Mouse (Mus musculus): ENCODE results near the gene Mtx3. TPM values are rescaled to one million over a fixed set of nuclear protein-coding genes. Genes with fewer than 3 reads are reported as not detected.

Mtx3 gene
- total and polyA plus RNA-seq, 3 experiments, result 4.0 to 6.3 (median 4.3) TPM

GRCm38 (mm10) chr13:92884930-92885329 is 40.4 kb downstream of the Mtx3 start:
- H3K79me2 ChIP-seq (replicated peaks; ENCODE audit: control insufficient read depth, insufficient read depth, low read length), result no peaks in the 10 kb centered on the region
- H3K27ac ChIP-seq, result no peak overlapping the region
- no peak for DNase-seq
- H3K4me1 ChIP-seq (ENCODE audit: control insufficient read depth, insufficient read depth, low read length), result peaks cover 3% of the 10 kb centered on the region; the same call in 1 of the 2 replicates
- no peaks in the 10 kb centered on the region for H3K36me3 ChIP-seq (ENCODE audit: control insufficient read depth, insufficient read depth, low read length)
- no peak for TF ChIP-seq CTCF (IDR thresholded peaks at IDR 0.05)
- no peak for TF ChIP-seq EP300 (IDR thresholded peaks at IDR 0.05; ENCODE audit: insufficient read depth, low read depth, low read length)
- TF ChIP-seq POLR2A (IDR thresholded peaks at IDR 0.05; ENCODE audit: insufficient read depth, low read depth, low read length), result no peak
- WGBS, result 83% methylated on average over 1 of the region's 1 CpGs
- H3K4me3 ChIP-seq, result no peak overlapping the region
- no peaks in the 10 kb centered on the region for H3K27me3 ChIP-seq (ENCODE audit: control insufficient read depth, insufficient read depth, low read length)
- intact Hi-C loops (cut with DNase I), result no loop called here
- no peak overlapping the region for H3K9ac ChIP-seq (ENCODE audit: low read depth, low read length)

GRCm38 (mm10) chr13:92899087-92899486 is 54.5 kb downstream of the Mtx3 start:
- H3K4me1 ChIP-seq (ENCODE audit: control insufficient read depth, insufficient read depth, low read length), result peaks cover 3% of the 10 kb centered on the region; the same call in 1 of the 2 replicates
- no peaks in the 10 kb centered on the region for H3K79me2 ChIP-seq (replicated peaks; ENCODE audit: control insufficient read depth, insufficient read depth, low read length)
- no peak overlapping the region for H3K9ac ChIP-seq (ENCODE audit: low read depth, low read length)
- 72% methylated on average over 6 of the region's 6 CpGs for WGBS
- TF ChIP-seq EP300 (IDR thresholded peaks at IDR 0.05; ENCODE audit: insufficient read depth, low read depth, low read length) (no peak), POLR2A (IDR thresholded peaks at IDR 0.05; ENCODE audit: insufficient read depth, low read depth, low read length) (no peak), CTCF (IDR thresholded peaks at IDR 0.05) (no peak)
- no peaks in the 10 kb centered on the region for H3K27me3 ChIP-seq (ENCODE audit: control insufficient read depth, insufficient read depth, low read length)
- no peak overlapping the region for H3K27ac ChIP-seq
- no peak for DNase-seq
- H3K4me3 ChIP-seq, result no peak overlapping the region
- intact Hi-C loops (cut with DNase I), result loop anchor here (10.0 kb wide), 1 partner anchor 1286 kb away; no protein-coding TSS in a partner anchor
- peaks cover 8% of the 10 kb centered on the region for H3K36me3 ChIP-seq (ENCODE audit: control insufficient read depth, insufficient read depth, low read length)

GRCm38 (mm10) chr13:92903291-92903690 is 58.7 kb downstream of the Mtx3 start:
- H3K4me1 ChIP-seq (ENCODE audit: control insufficient read depth, insufficient read depth, low read length), result peaks cover 4% of the 10 kb centered on the region; the same call in 1 of the 2 replicates
- no peak overlapping the region for H3K4me3 ChIP-seq
- H3K79me2 ChIP-seq (replicated peaks; ENCODE audit: control insufficient read depth, insufficient read depth, low read length), result no peaks in the 10 kb centered on the region
- intact Hi-C loops (cut with DNase I), result no loop called here
- peak; percentile 36 to 70 for DNase-seq
- no peak overlapping the region for H3K9ac ChIP-seq (ENCODE audit: low read depth, low read length)
- TF ChIP-seq POLR2A (IDR thresholded peaks at IDR 0.05; ENCODE audit: insufficient read depth, low read depth, low read length) (no peak), EP300 (IDR thresholded peaks at IDR 0.05; ENCODE audit: insufficient read depth, low read depth, low read length) (peak; percentile 56; the same call in 1 of the 2 replicates), CTCF (IDR thresholded peaks at IDR 0.05) (no peak)
- peaks cover 8% of the 10 kb centered on the region for H3K36me3 ChIP-seq (ENCODE audit: control insufficient read depth, insufficient read depth, low read length)
- no peaks in the 10 kb centered on the region for H3K27me3 ChIP-seq (ENCODE audit: control insufficient read depth, insufficient read depth, low read length)
- peak overlapping the region; percentile 64 for H3K27ac ChIP-seq
- WGBS, result 15% methylated on average over 4 of the region's 4 CpGs

- intact Hi-C loops (cut with DNase I), result no loop called here
- Histone ChIP-seq H3K27ac (no peak overlapping the region), H3K36me3 (ENCODE audit: control insufficient read depth, insufficient read depth, low read length) (peaks cover 8% of the 10 kb centered on the region), H3K9ac (ENCODE audit: low read depth, low read length) (no peak overlapping the region), H3K4me1 (ENCODE audit: control insufficient read depth, insufficient read depth, low read length) (peaks cover 4% of the 10 kb centered on the region; the same call in 1 of the 2 replicates), H3K79me2 (replicated peaks; ENCODE audit: control insufficient read depth, insufficient read depth, low read length) (no peaks in the 10 kb centered on the region), H3K27me3 (ENCODE audit: control insufficient read depth, insufficient read depth, low read length) (no peaks in the 10 kb centered on the region), H3K4me3 (no peak overlapping the region)
- TF ChIP-seq POLR2A (IDR thresholded peaks at IDR 0.05; ENCODE audit: insufficient read depth, low read depth, low read length) (no peak), EP300 (IDR thresholded peaks at IDR 0.05; ENCODE audit: insufficient read depth, low read depth, low read length) (no peak), CTCF (IDR thresholded peaks at IDR 0.05) (no peak)
- no peak for DNase-seq
- 74% methylated on average over 5 of the region's 5 CpGs for WGBS
Observed at GRCm38 (mm10) chr13:92905944-92906343, 61.4 kb downstream of the Mtx3 start.

- DNase-seq, result no peak
- Histone ChIP-seq H3K4me1 (ENCODE audit: control insufficient read depth, insufficient read depth, low read length) (peaks cover 3% of the 10 kb centered on the region; the same call in 1 of the 2 replicates), H3K79me2 (replicated peaks; ENCODE audit: control insufficient read depth, insufficient read depth, low read length) (no peaks in the 10 kb centered on the region), H3K4me3 (no peak overlapping the region), H3K9ac (ENCODE audit: low read depth, low read length) (no peak overlapping the region), H3K27ac (no peak overlapping the region), H3K36me3 (ENCODE audit: control insufficient read depth, insufficient read depth, low read length) (peaks cover 6% of the 10 kb centered on the region), H3K27me3 (ENCODE audit: control insufficient read depth, insufficient read depth, low read length) (no peaks in the 10 kb centered on the region)
- TF ChIP-seq CTCF (IDR thresholded peaks at IDR 0.05), result no peak
- no peak for TF ChIP-seq POLR2A (IDR thresholded peaks at IDR 0.05; ENCODE audit: insufficient read depth, low read depth, low read length)
- no peak for TF ChIP-seq EP300 (IDR thresholded peaks at IDR 0.05; ENCODE audit: insufficient read depth, low read depth, low read length)
- WGBS, result 38% methylated on average over 5 of the region's 5 CpGs
- intact Hi-C loops (cut with DNase I), result no loop called here
Observed at GRCm38 (mm10) chr13:92907366-92907765, 62.8 kb downstream of the Mtx3 start.

Other genes with a start within 250 kb of the Mtx3 start
- 10 to 100 TPM; 12.0 to 12.4 TPM for gene Serinc5, start 233.7 kb upstream of the Mtx3 start, total RNA-seq (2021)
- gene Serinc5, start 233.7 kb upstream of the Mtx3 start, polyA plus RNA-seq (2012; rRNA removed), result 10.3 and 15.3 TPM in 2 replicates
- 1 to 10 TPM; 4.3 to 4.6 TPM for gene Thbs4, start 49.9 kb upstream of the Mtx3 start, total RNA-seq (2021)
- 4.9 and 7.0 TPM in 2 replicates for gene Thbs4, start 49.9 kb upstream of the Mtx3 start, polyA plus RNA-seq (2012; rRNA removed)

Measured in heart, adult 2 months (tissue).